Mouse (Mus musculus) small intestine, adult 2 months (tissue): ENCODE measurements at regions not wholly inside any gene's neighbourhood (a gene's known extent, or its start where the extent isn't known, plus 50 kb on each side); places are given as distances from the start of the nearest gene placed in this dataset.

Experiments used
- H3K27ac ChIP-seq: fragments of 200-500 bp; 2 replicates; pipeline ENCODE4 v1.5.1; 2012; ENCODE audit warnings: low read depth, low read length, control low read depth, inconsistent platforms; ENCODE audit not compliant: insufficient read depth
- H3K27me3 ChIP-seq: fragments of 200-500 bp; 2 replicates; pipeline ENCODE4 v1.6.1; 2012; ENCODE audit warnings: mild to moderate bottlenecking, moderate library complexity, low read length, inconsistent platforms; ENCODE audit not compliant: control insufficient read depth, insufficient read depth
- H3K36me3 ChIP-seq: fragments of 200-500 bp; 2 replicates; pipeline ENCODE4 v1.6.1; 2012; ENCODE audit warnings: mild to moderate bottlenecking, low read length, control low read depth, inconsistent platforms; ENCODE audit not compliant: control insufficient read depth, insufficient read depth
- H3K4me1 ChIP-seq: fragments of 200-500 bp; 2 replicates; pipeline ENCODE4 v1.6.1; 2012; ENCODE audit warnings: low read length, inconsistent platforms, mixed read lengths; ENCODE audit not compliant: control insufficient read depth, insufficient read depth, insufficient read length
- H3K4me3 ChIP-seq: fragments of 200-500 bp; 2 replicates; pipeline ENCODE4 v1.5.1; 2012; ENCODE audit warnings: low read depth, mild to moderate bottlenecking, control low read depth, inconsistent platforms, low read length, moderate library complexity
- CTCF ChIP-seq: fragments of 200-500 bp; IDR thresholded peaks from 2 replicates; pipeline ENCODE4 v1.5.1; 2012; ENCODE audit warnings: low read depth, mild to moderate bottlenecking, control low read depth, inconsistent platforms, low read length, moderate library complexity, mixed read lengths; ENCODE audit not compliant: insufficient replicate concordance, insufficient read length; ENCODE audit errors: extremely low read depth
- POLR2A ChIP-seq: fragments of 200-500 bp; IDR thresholded peaks from 2 replicates; pipeline ENCODE4 v1.6.1; 2012; ENCODE audit warnings: low read depth, mild to moderate bottlenecking, control low read depth, inconsistent platforms, low read length, moderate library complexity
- WGBS: fragments of 180-500 bp; shearing (Covaris S2); methylation state at CpG from one replicate; pipeline ENCODE4 v1.1.7; 2018; 5-methylcytosine and 5-hydroxymethylcytosine counted together

DNA sequence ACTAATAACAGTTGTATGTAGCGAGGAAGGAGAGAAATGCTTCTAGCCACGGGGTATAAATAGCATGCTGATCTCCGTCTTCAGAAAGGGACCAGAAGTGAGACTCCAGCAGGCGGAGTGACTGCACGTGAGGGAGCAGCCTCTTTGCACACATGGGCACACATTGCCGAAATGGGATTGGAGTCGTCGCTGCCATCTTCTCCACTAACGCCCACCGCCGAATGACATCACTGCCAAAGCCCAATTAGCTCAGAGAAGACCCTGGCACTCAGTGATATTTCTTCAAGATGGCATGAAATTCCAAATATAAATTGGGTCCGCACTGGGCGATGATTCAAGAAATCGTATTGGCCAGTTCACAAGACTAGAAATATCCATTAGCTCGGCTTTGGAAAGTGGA, 220.9 kb upstream of the Nr4a3 start:
- TF ChIP-seq POLR2A (no peak), CTCF (no peak)
- H3K4me3 ChIP-seq = no peak overlapping the region
- 89% methylated on average over 15 of the region's 15 CpGs for WGBS
- H3K27me3 ChIP-seq = no peaks in the 10 kb centered on the region
- no peak overlapping the region for H3K27ac ChIP-seq
- H3K36me3 ChIP-seq = no peaks in the 10 kb centered on the region
- H3K4me1 ChIP-seq = no peaks in the 10 kb centered on the region

DNA sequence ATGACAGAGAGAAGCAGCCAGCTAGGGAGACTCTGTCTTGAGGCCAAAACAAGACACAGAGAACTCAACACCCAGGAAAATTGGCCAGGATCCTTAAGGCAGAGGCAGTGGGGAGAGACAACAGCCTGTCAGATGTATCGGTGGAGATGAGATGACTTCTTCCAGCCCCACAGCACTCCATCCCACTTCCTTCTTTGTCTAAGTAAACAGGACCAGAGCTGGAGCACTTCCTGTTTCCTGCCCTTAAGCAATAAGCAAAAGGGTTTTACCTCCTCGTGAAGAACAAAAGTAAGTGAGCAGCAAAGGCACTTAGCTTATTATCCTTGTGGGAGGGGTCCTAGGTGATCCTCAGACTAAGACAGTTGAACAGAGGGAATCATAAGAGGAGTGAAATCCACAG, 212.0 kb upstream of the Nr4a3 start:
- Histone ChIP-seq H3K36me3 (no peaks in the 10 kb centered on the region), H3K4me1 (no peaks in the 10 kb centered on the region), H3K27me3 (no peaks in the 10 kb centered on the region), H3K27ac (no peak overlapping the region), H3K4me3 (no peak overlapping the region)
- TF ChIP-seq POLR2A = no peak
- TF ChIP-seq CTCF = no peak
- WGBS = 39% methylated on average over 2 of the region's 2 CpGs

DNA sequence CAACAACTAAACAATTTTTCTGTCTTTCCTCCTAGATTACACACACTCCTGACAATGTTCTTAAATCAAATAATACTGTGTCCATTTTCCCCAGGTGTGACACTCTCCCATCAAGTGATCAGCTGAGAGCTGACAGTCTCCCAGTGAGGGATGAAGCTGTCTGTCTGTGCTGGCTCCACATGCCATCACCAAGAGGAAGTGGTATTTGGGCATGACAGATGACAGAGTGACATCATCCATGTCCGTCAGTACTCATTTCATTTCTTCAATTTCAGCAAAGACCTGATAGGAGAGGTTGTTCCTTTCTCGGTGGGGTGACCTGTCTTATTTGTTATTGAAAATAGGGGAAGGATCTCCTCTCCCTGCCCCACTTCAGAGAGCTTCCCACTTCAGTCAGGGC, 206.5 kb upstream of the Nr4a3 start:
- 67% methylated on average over 2 of the region's 2 CpGs for WGBS
- Histone ChIP-seq H3K4me3 (no peak overlapping the region), H3K27me3 (no peaks in the 10 kb centered on the region), H3K4me1 (no peaks in the 10 kb centered on the region), H3K36me3 (no peaks in the 10 kb centered on the region), H3K27ac (no peak overlapping the region)
- TF ChIP-seq CTCF (no peak), POLR2A (no peak)

DNA sequence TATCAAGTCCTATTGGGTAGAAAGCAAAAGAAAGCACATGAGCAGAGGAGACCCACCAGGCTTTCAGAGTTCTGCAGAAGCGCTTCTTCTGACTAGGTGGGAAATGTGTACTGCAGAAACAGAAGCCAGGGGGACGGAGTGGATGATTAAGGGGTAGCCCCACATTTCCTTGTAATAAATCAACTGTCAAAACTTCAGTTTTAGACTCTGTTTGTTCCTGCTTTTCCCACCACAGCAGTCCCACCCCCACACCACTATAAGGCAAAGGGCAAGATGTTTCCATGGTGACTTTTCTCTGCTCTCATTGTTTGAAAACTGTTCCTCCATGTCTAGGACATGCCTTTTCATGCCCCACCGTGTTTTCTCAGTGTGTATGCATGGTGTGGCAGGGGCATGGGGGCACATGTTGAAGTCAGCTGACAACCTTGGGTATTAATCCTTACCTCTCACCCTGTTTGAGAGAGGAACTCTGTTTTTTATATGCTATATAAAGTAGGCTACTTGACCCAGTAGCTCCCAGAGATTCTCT, 202.8 kb upstream of the Nr4a3 start:
- no peaks in the 10 kb centered on the region for H3K27me3 ChIP-seq
- H3K4me3 ChIP-seq = no peak overlapping the region
- H3K4me1 ChIP-seq = no peaks in the 10 kb centered on the region
- TF ChIP-seq POLR2A (no peak), CTCF (no peak)
- H3K27ac ChIP-seq = no peak overlapping the region
- 47% methylated on average over 3 of the region's 3 CpGs for WGBS
- H3K36me3 ChIP-seq = no peaks in the 10 kb centered on the region

DNA sequence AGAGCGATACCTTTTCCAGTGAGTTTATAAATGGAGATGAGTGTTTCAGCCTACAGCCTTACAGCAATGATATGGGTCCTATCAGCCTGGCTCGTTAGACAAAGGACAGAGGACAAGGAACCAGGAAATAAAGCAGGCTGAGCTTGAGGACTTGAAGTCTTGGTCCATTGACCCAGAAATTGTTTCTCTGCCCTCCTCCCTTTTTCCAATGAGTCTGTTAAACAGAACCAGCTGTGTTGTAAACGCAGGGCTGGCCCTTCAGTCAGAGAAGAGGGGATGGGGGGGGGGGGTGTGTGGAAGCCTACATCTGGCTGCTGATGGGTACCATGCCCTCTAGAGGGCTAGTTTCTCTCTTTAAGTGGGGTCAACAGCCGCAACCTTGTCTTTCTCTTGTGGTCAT, 199.7 kb upstream of the Nr4a3 start:
- H3K4me3 ChIP-seq = no peak overlapping the region
- no peak overlapping the region for H3K27ac ChIP-seq
- WGBS = 56% methylated on average over 4 of the region's 4 CpGs
- no peaks in the 10 kb centered on the region for H3K27me3 ChIP-seq
- H3K4me1 ChIP-seq = no peaks in the 10 kb centered on the region
- no peaks in the 10 kb centered on the region for H3K36me3 ChIP-seq
- TF ChIP-seq CTCF (no peak), POLR2A (no peak)

DNA sequence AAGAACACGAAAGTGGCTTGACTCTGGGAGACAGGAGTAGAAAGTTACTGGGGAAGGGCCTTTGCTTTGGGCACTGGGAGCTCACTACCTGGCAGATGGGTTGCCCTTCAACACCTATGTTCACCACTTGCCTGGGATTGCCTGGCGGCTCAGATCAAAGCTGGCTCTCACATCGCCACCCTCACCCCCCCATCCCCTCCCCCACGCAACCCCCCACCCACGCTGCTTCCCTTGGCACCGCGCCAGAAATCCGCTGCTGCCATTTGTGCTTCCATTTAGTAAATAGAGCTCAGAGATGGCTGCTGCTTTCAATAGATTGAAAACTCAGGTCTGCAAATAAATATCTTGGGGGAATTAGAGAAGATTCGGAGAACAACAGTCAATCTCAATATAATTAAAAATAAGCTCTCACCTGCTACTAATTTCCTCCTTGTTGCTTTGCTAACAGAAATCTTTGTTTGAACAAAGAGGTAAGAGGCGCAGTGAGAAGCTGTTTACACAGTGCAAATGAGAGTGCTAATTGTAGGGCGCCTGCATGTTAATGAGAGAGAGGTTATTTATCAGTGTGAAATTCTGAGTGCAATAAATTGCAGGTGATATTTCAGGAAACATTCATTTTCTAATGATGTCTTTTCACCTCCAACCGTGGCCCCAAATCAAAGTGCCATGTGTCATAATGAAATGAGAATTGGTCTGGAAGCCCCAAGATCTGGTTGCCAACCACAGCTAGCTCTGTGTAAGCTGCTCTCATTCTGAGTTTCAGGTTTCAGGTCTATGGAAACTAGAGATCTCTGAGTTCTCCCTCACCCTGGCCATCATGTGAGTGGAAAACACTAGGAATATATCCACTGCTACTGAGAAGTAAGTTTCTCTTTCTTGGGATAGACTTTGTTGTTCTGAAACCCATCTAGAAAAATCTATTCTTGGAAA, 198.3 kb upstream of the Nr4a3 start:
- H3K4me1 ChIP-seq = no peaks in the 10 kb centered on the region
- TF ChIP-seq POLR2A (no peak), CTCF (no peak)
- H3K36me3 ChIP-seq = no peaks in the 10 kb centered on the region
- H3K4me3 ChIP-seq = no peak overlapping the region
- H3K27ac ChIP-seq = no peak overlapping the region
- H3K27me3 ChIP-seq = no peaks in the 10 kb centered on the region
- WGBS = 30% methylated on average over 12 of the region's 12 CpGs

DNA sequence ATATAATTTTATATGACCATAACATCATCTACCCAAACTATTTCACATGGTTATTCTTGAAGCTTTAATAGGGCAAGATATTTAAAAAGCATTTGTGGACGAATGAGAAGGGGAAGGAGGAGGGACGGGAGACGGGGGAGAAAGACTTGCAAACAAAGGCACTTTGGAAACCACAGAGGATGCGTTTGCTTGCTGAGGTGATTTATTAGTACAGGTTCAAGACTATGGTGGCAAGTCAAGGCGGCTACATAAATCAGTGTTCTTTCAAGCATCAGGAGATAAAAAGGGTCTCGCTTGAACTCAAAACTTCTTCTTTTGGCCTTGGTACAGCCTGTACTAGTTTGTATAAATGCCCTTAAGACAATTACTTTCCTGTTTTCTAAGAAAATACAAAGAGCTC, 183.8 kb upstream of the Nr4a3 start:
- no peak for TF ChIP-seq CTCF
- TF ChIP-seq POLR2A = no peak
- no peaks in the 10 kb centered on the region for H3K27me3 ChIP-seq
- H3K27ac ChIP-seq = no peak overlapping the region
- no peaks in the 10 kb centered on the region for H3K4me1 ChIP-seq
- H3K36me3 ChIP-seq = no peaks in the 10 kb centered on the region
- 41% methylated on average over 6 of the region's 6 CpGs for WGBS
- no peak overlapping the region for H3K4me3 ChIP-seq
